Mouse (Mus musculus) CH12.LX (cell line): Measurements from ENCODE around the gene Fermt2. TPM values are rescaled to one million over a fixed set of nuclear protein-coding genes. Genes with fewer than 3 reads are reported as not detected.
"Not testable (repeated sequence)": the region's sequence is repeated elsewhere in the genome, so short reads cannot be mapped to it uniquely, and the experiment has no call there.

ENCODE experiments used
- DNase-seq: peaks from one replicate; pipeline ENCODE4 v3.0.0-alpha.2; 2013; ENCODE audit errors: extremely low read depth
- H3K27ac ChIP-seq: 2 replicates; pipeline ENCODE4 v1.5.1; 2012; ENCODE audit warnings: low read depth, mild to moderate bottlenecking, control low read depth, moderate library complexity; ENCODE audit not compliant: insufficient read depth
- H3K27me3 ChIP-seq: replicated peaks from 2 replicates; pipeline ENCODE3; 2012; ENCODE audit warnings: inconsistent platforms
- H3K36me3 ChIP-seq, 2 experiments: replicated peaks in 1 of 2; 2 replicates each; pipeline versions ENCODE3 to v1.6.1; 2012; ENCODE audit warnings: inconsistent platforms in 1 of 2, low read length in 1 of 2, mild to moderate bottlenecking in 1 of 2, mixed read lengths in 1 of 2, moderate library complexity in 1 of 2; ENCODE audit not compliant: control insufficient read depth in 1 of 2, insufficient read depth in 1 of 2
- H3K4me1 ChIP-seq, 2 experiments: 2 replicates each; pipeline ENCODE4 v1.6.1; 2012; ENCODE audit warnings: inconsistent platforms in 1 of 2, moderate library complexity in 1 of 2; ENCODE audit not compliant: insufficient read depth in 2 of 2, control insufficient read depth in 1 of 2
- H3K4me2 ChIP-seq: 2 replicates; pipeline ENCODE4 v1.6.1; 2012; ENCODE audit warnings: low read depth, mild to moderate bottlenecking, control low read depth; ENCODE audit not compliant: poor library complexity, insufficient read depth, severe bottlenecking
- H3K4me3 ChIP-seq, 3 experiments: fragments of 150-350 bp in 1 of 3; sonication (generic) in 1 of 3; replicated peaks in 1 of 3; 2 replicates each; pipeline versions ENCODE3 to v1.5.1; 2011 to 2012; ENCODE audit warnings: low read depth in 2 of 3, low read length in 2 of 3, mild to moderate bottlenecking in 2 of 3, moderate library complexity in 2 of 3, control low read depth in 1 of 3, improper control_type of control experiment in 1 of 3, inconsistent platforms in 1 of 3, mixed read lengths in 1 of 3; ENCODE audit not compliant: poor library complexity in 1 of 3
- H3K79me2 ChIP-seq: replicated peaks from 2 replicates; pipeline ENCODE4 v1.6.1; 2012; ENCODE audit warnings: mild to moderate bottlenecking, moderate library complexity; ENCODE audit not compliant: control insufficient read depth, poor library complexity, insufficient read depth, severe bottlenecking; ENCODE audit errors: extremely low read depth
- H3K9ac ChIP-seq: 2 replicates; pipeline ENCODE4 v1.6.1; 2012; ENCODE audit warnings: low read depth, mild to moderate bottlenecking, control low read depth, moderate library complexity; ENCODE audit not compliant: insufficient read depth
- H3K9me3 ChIP-seq: replicated peaks from 2 replicates; pipeline ENCODE3; 2012; ENCODE audit warnings: low read length, inconsistent platforms, mixed read lengths
- E2F4 ChIP-seq: IDR thresholded peaks from 2 replicates; pipeline ENCODE4 v1.6.1; 2011; ENCODE audit warnings: low read depth, low read length, improper control_type of control experiment; ENCODE audit not compliant: insufficient replicate concordance
- GABPA ChIP-seq: IDR thresholded peaks from 2 replicates; pipeline ENCODE4 v1.6.1; 2012; ENCODE audit warnings: low read depth, low read length, improper control_type of control experiment, inconsistent platforms; ENCODE audit not compliant: insufficient replicate concordance
- JUN ChIP-seq: IDR thresholded peaks from 2 replicates; pipeline ENCODE4 v1.6.1; 2011; ENCODE audit warnings: low read depth, mild to moderate bottlenecking, low read length, improper control_type of control experiment, moderate library complexity; ENCODE audit not compliant: insufficient read depth
- JUND ChIP-seq: conservative IDR thresholded peaks from 2 replicates; pipeline ENCODE4 v1.6.1; 2011; ENCODE audit warnings: low read depth, low read length, improper control_type of control experiment
- KAT2A ChIP-seq: IDR thresholded peaks from 2 replicates; pipeline ENCODE4 v1.6.1; 2012; ENCODE audit warnings: low read length, improper control_type of control experiment, inconsistent platforms; ENCODE audit not compliant: insufficient replicate concordance
- MAZ ChIP-seq: IDR thresholded peaks from 2 replicates; pipeline ENCODE4 v1.6.1; 2012; ENCODE audit warnings: low read depth, mild to moderate bottlenecking, inconsistent platforms, low read length, improper control_type of control experiment, moderate library complexity
- MEF2A ChIP-seq: IDR thresholded peaks from 2 replicates; pipeline ENCODE4 v1.6.1; 2014; ENCODE audit warnings: low read depth, mild to moderate bottlenecking, inconsistent platforms, low read length, improper control_type of control experiment, borderline replicate concordance
- MXI1 ChIP-seq: IDR thresholded peaks from 2 replicates; pipeline ENCODE4 v1.6.1; 2011; ENCODE audit warnings: mild to moderate bottlenecking, low read depth, low read length, improper control_type of control experiment
- POLR2A ChIP-seq: IDR thresholded peaks from 2 replicates; pipeline ENCODE4 v1.6.1; 2011; ENCODE audit warnings: low read depth, mild to moderate bottlenecking, improper control_type of control experiment, low read length
- POLR2AphosphoS2 ChIP-seq: IDR thresholded peaks from 2 replicates; pipeline ENCODE4 v1.6.1; 2011; ENCODE audit warnings: low read depth, low read length, improper control_type of control experiment
- RCOR1 ChIP-seq: conservative IDR thresholded peaks from 2 replicates; pipeline ENCODE4 v1.6.1; 2012; ENCODE audit warnings: low read depth, mild to moderate bottlenecking, inconsistent platforms, low read length, improper control_type of control experiment
- SMC3 ChIP-seq: IDR thresholded peaks from 2 replicates; pipeline ENCODE4 v1.6.1; 2011; ENCODE audit warnings: low read depth, low read length, improper control_type of control experiment
- UBTF ChIP-seq: IDR thresholded peaks from 2 replicates; pipeline ENCODE4 v1.6.1; 2012; ENCODE audit warnings: low read depth, mild to moderate bottlenecking, inconsistent platforms, low read length, improper control_type of control experiment, moderate library complexity
- USF1 ChIP-seq: IDR thresholded peaks from 2 replicates; pipeline ENCODE4 v1.6.1; 2014; ENCODE audit warnings: low read depth, mild to moderate bottlenecking, inconsistent platforms, low read length, improper control_type of control experiment
- ZKSCAN1 ChIP-seq: IDR thresholded peaks from 2 replicates; pipeline ENCODE4 v1.6.1; 2012; ENCODE audit warnings: low read depth, inconsistent platforms, low read length, improper control_type of control experiment, borderline replicate concordance
- dilution Hi-C: fragments of 300-500 bp; cut with MboI; formaldehyde crosslinking; loops from 2 replicates; pipeline ENCODE4 v1.14.3; 2020; ENCODE audit warnings: low sequenced_read_pairs; ENCODE audit not compliant: extremely low pct_unique_long_range_greater_than_20kb, extremely low pct_ligation_motif_present
- in situ Hi-C: fragments of 300-500 bp; cut with MboI; formaldehyde crosslinking; loops from 3 replicates; pipeline ENCODE4 v1.14.3; 2019; ENCODE audit warnings: low sequenced_read_pairs, low pct_ligation_motif_present, low pct_unique_long_range_greater_than_20kb, mixed read lengths
- polyA plus RNA-seq: library from polyadenylated mRNA; unstranded; fragments of >175 nt; gene quantifications from 2 replicates; pipeline ENCODE4 v1.2.1, GENCODE M21; 2012; ENCODE audit warnings: low read depth; ENCODE audit not compliant: insufficient read length
- total RNA-seq, 2 experiments: library from RNA; depleted of rRNA; stranded (reverse); fragments of 300-350 nt in 1 of 2; fragments of >200 nt in 1 of 2; gene quantifications; 2 replicates each; pipeline ENCODE4 v1.2.3; 2012 to 2014

Fermt2 gene
- total and polyA plus RNA-seq, 3 experiments = 0.41 TPM; not detected in 2

DNA sequence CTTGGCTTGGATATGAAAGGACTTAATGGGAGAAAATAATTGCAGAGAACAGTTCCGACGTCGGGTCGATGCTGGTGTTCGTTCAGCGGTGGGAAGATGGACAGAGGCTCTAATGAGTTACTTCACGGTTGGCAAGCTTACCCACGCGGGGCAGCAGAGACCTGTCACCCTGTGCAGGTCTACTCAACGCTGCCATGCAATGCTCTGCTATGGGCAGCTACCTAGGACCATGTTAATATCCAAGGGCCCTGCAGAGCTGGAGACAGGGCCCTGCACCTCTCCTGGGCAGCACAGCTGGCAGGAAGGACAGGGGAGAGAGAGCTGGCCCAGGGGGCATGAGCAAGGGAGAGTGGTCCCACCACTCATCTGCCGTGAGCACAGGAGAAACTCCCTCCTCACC lies 29.9 kb downstream of the Fermt2 start:
- Histone ChIP-seq H3K79me2 (no peaks in the 10 kb centered on the region), H3K27me3 (no peaks in the 10 kb centered on the region), H3K9ac (no peak overlapping the region), H3K36me3 (no peaks in the 10 kb centered on the region), H3K27ac (no peak overlapping the region), H3K4me1 (no peaks in the 10 kb centered on the region), H3K4me3 (no peak overlapping the region), H3K4me2 (no peak overlapping the region), H3K9me3 (no peaks in the 10 kb centered on the region)
- in situ Hi-C loops = no loop called here
- DNase-seq = no peak
- dilution Hi-C loops = no loop called here
- TF ChIP-seq JUN (no peak), MEF2A (no peak), E2F4 (no peak), GABPA (no peak), MAZ (no peak), RCOR1 (no peak), KAT2A (no peak), SMC3 (no peak), MXI1 (no peak), ZKSCAN1 (no peak), POLR2A (no peak), POLR2AphosphoS2 (no peak), JUND (no peak)

DNA sequence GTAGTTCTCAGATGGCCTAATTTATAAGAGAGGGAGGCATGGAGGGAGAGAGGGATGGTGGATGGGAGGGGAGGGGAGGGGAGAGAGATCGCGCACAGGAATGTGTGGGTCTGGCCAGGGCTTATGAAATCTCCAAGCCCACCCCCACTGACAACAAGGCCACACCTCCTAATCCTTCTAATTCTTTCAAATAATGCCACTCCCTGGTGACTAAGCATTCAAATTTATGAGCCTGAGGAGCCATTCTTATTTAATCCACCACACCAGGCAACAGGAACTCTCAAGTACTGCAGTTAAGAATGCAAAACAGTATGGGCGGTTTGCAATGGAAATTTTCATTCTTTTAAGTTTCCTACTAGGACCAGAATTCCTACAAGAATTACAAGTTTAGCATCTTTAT lies 32.8 kb downstream of the Fermt2 start:
- no peak for DNase-seq
- H3K4me1 ChIP-seq = no peaks in the 10 kb centered on the region
- in situ Hi-C loops = no loop called here
- dilution Hi-C loops = no loop called here
- H3K27me3 ChIP-seq = no peaks in the 10 kb centered on the region
- no peak overlapping the region for H3K9ac ChIP-seq
- no peak overlapping the region for H3K4me2 ChIP-seq
- H3K79me2 ChIP-seq = no peaks in the 10 kb centered on the region
- no peaks in the 10 kb centered on the region for H3K36me3 ChIP-seq
- no peak overlapping the region for H3K27ac ChIP-seq
- no peak overlapping the region for H3K4me3 ChIP-seq
- TF ChIP-seq USF1 = no peak
- TF ChIP-seq UBTF = no peak
- H3K9me3 ChIP-seq = peaks cover 2% of the 10 kb centered on the region

DNA sequence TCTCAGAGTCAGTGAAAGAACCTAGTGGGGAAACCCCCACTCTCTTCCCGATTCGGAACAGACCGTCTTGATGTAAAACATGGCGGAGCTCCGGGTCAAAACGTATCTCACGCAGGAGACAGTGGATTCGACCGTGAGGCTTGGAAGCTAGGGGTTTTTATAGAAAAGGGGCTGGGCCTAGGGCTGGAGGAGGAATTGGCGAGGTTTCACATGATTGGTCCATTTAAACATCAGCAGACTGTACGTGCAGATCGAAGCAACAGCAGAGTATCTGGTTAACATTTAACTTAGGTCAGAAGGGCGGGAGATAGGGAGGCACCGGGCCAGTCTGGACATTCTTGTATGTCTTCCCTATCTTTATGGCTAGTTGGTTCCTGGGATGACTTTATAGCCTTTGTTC lies 34.1 kb downstream of the Fermt2 start:
- H3K4me2 ChIP-seq, H3K9me3 ChIP-seq, H3K27me3 ChIP-seq, in situ Hi-C loops, H3K27ac ChIP-seq, dilution Hi-C loops, H3K9ac ChIP-seq, H3K4me3 ChIP-seq, H3K4me1 ChIP-seq, H3K79me2 ChIP-seq, H3K36me3 ChIP-seq, DNase-seq: not testable (repeated sequence)
